Mouse (Mus musculus) neural tube, embryonic 14.5 days (tissue): ENCODE measurements around the gene Adamts4. TPM values are rescaled to one million over a fixed set of nuclear protein-coding genes. Genes with fewer than 3 reads are reported as not detected.

Experiments used
- ATAC-seq: fragments of 200-750 bp; cut with Nextera tagmentation; 2 replicates; pipeline ENCODE4 v1.8.0; 2017; ENCODE audit warnings: low read depth, mild to moderate bottlenecking, moderate TSS enrichment, moderate library complexity
- H3K27ac ChIP-seq: fragments of 300-500 bp; sonication (generic); 2 replicates; pipeline ENCODE4 v1.5.1; 2014; ENCODE audit warnings: low read depth, mild to moderate bottlenecking, control low read depth, low read length, moderate library complexity, mixed read lengths
- H3K27me3 ChIP-seq: fragments of 300-500 bp; sonication (generic); 2 replicates; pipeline ENCODE4 v1.6.1; 2014; ENCODE audit warnings: low read length; ENCODE audit not compliant: control insufficient read depth, insufficient read depth
- H3K36me3 ChIP-seq: fragments of 300-500 bp; sonication (generic); 2 replicates; pipeline ENCODE4 v1.6.1; 2014; ENCODE audit warnings: low read length, mixed read lengths; ENCODE audit not compliant: control insufficient read depth, insufficient read depth
- H3K4me1 ChIP-seq: fragments of 300-500 bp; sonication (generic); 2 replicates; pipeline ENCODE4 v1.6.1; 2014; ENCODE audit warnings: low read length; ENCODE audit not compliant: control insufficient read depth, insufficient read depth
- H3K4me2 ChIP-seq: fragments of 300-500 bp; sonication (generic); 2 replicates; pipeline ENCODE4 v1.6.1; 2014; ENCODE audit warnings: mild to moderate bottlenecking, low read depth, low read length, control low read depth
- H3K4me3 ChIP-seq: fragments of 300-500 bp; sonication (generic); 2 replicates; pipeline ENCODE4 v1.5.1; 2014; ENCODE audit warnings: low read depth, low read length, control low read depth, mixed read lengths
- H3K9ac ChIP-seq: fragments of 300-500 bp; sonication (generic); replicated peaks from 2 replicates; pipeline ENCODE4 v1.6.1; 2014; ENCODE audit warnings: low read depth, mild to moderate bottlenecking, control low read depth, low read length, mixed read lengths
- H3K9me3 ChIP-seq: fragments of 300-500 bp; sonication (generic); 2 replicates; pipeline ENCODE4 v1.6.1; 2016; ENCODE audit warnings: low read length; ENCODE audit not compliant: control insufficient read depth
- WGBS: fragments of 180-500 bp; shearing (Covaris S2); extraction: QIAGEN DNeasy Blood & Tissue Kit; methylation state at CpG from one replicate; pipeline ENCODE4 v1.1.7; 2014; 5-methylcytosine and 5-hydroxymethylcytosine counted together
- polyA plus RNA-seq: library from polyadenylated mRNA; unstranded; fragments of >200 nt; fragmentation: Nextera tagmentation; extraction: Ambion mirVana; gene quantifications from 2 replicates; pipeline ENCODE4 v1.2.1, GENCODE M21; 2014

Adamts4 gene
- polyA plus RNA-seq, 1 experiment from 2014 or later: 1.3 TPM

DNA sequence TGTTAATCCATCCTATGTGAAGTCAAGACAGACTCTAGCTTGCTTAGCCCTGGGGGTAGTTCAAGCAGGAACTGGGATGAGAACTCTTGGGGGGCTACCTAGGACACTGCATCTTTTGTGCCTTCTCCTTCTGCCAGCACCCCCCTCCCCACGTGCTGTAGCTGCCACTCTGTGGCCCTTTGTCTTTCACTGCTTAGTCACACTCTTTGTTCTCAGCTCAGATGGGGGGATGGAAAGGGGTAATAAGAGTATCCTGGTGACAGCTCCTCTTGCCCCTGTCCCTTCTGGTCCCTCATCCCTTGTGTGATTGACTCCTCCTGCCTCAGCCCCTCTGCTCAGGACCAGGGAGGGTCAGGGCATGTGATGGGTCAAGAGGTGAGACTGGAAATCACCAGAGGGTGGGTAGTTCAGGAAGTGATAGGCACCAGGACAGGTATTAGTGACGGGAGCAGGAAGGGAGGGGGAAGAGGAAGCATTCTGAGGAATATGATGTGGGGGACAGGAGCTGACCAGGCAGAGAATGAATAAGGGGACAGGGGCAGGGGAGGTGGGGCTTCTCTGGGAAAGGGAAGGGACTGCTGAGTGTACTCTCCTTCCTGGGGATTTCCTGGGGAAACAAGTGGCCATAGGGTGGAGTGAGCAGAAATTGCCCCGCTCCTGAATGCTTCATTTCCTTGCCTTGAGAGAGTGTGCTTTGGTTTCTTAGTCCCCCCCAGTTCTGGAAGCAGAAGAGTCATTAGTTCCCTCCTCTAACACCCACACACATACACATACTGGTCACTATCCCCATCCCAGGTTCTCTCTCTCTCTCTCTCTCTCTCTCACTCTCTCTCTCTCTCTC is 1.6 kb upstream of the Adamts4 start:
- H3K4me2 ChIP-seq: peak overlapping the region; percentile 52; the same call in 1 of the 2 replicates
- H3K27ac ChIP-seq: peak overlapping the region; percentile 2; the same call in 1 of the 2 replicates
- H3K9me3 ChIP-seq: no peaks in the 10 kb centered on the region
- H3K36me3 ChIP-seq: peaks cover under 1% of the 10 kb centered on the region; the same call in 1 of the 2 replicates
- no peak for ATAC-seq
- no peaks in the 10 kb centered on the region for H3K27me3 ChIP-seq
- H3K4me1 ChIP-seq: peaks cover 26% of the 10 kb centered on the region
- no peak overlapping the region for H3K9ac ChIP-seq
- 44% methylated on average over 3 of the region's 3 CpGs for WGBS
- no peak overlapping the region for H3K4me3 ChIP-seq

DNA sequence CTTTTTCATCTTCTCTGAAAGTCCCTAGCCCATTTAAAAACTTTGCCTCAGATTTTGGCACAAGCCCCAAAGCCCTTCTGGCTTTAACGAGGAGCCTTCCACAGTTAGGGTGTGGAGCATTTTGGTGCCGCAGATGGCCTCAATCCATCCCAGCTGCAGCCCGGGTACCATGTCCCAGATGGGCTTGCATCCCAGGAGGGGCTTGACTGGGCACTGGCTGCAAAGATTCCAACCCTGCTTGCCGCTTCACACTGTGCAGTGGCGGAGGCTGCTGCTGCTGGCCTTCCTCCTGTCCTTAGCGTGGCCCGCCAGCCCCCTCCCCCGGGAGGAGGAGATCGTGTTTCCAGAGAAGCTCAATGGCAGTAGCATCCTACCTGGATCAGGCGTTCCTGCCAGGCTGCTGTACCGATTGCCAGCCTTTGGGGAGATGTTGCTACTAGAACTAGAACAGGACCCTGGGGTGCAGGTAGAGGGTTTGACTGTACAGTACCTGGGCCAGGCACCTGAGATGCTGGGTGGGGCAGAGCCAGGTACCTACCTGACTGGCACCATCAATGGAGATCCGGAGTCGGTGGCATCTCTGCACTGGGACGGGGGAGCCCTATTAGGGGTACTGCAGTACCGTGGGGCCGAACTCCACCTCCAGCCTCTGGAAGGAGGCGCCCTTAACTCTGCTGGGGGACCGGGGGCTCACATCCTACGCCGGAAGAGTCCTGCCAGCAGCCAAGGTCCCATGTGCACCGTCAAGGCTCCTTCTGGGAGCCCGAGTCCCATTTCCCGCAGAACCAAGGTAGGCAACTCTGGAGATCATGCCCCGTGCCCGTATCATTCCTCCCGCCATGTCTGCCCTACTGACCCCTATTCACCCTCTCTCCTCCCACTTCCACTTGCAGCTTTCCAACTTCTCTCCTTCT is 716 bp downstream of the Adamts4 start, which contains the start of gene Ndufs2:
Gene Ndufs2, minus strand, starts transcription at position 709 of the 914 bp plus-strand sequence.
- H3K36me3 ChIP-seq: no peaks in the 10 kb centered on the region
- H3K27me3 ChIP-seq: no peaks in the 10 kb centered on the region
- peak within 1 kb of the TSS; percentile 38 for H3K4me2 ChIP-seq
- WGBS: 14% methylated on average over 26 of the region's 26 CpGs
- ATAC-seq: peak; percentile 9; the same call in 1 of the 2 replicates
- peak within 1 kb of the TSS; percentile 40 for H3K27ac ChIP-seq
- H3K4me1 ChIP-seq: peaks cover 25% of the 10 kb centered on the region
- H3K4me3 ChIP-seq: peak within 1 kb of the TSS; percentile 12; the same call in 1 of the 2 replicates
- H3K9ac ChIP-seq: peak within 1 kb of the TSS; percentile 18; the same call in 1 of the 2 replicates
- H3K9me3 ChIP-seq: no peaks in the 10 kb centered on the region

DNA sequence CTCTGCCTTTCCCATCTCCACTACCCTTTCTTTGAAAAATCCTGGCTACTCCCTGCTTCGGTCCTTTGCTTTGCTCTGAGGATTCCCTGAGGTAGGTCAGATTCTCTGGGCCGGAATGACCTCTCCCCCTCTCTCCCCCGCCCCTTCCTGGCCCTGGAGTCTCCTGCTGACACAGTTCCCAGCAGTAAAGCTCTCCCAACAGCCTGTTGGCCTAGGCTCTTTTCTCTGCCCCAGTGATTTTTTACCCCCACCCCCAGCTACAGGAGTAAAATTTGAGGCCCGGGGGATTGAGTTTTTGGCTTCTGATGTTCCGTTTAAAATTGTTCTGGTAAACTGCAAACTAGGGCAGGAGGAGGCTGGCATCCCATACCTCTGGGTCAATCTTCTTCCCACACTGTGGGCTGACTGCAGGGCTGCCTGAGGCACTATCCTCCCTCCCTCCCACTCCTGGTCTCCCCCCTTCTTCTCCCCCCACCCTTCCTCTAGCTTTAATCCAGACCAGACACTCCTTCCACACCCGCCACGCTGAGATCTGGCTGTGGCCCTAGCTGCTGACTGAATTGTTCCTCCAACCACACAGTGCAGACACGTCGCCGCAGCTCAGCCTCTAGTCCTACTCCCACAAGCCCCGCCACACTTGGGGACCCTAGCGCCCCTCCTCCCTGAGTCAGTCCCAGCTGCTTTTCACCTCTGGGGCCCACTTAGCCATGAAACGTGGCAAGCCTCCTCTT is 1.5 kb downstream of the Adamts4 start:
- peaks cover 22% of the 10 kb centered on the region for H3K4me1 ChIP-seq
- H3K27me3 ChIP-seq: no peaks in the 10 kb centered on the region
- H3K9me3 ChIP-seq: no peaks in the 10 kb centered on the region
- H3K4me2 ChIP-seq: peak overlapping the region; percentile 38; the same call in 1 of the 2 replicates
- no peak overlapping the region; the same call in 1 of the 2 replicates for H3K9ac ChIP-seq
- H3K4me3 ChIP-seq: peak overlapping the region; percentile 12; the same call in 1 of the 2 replicates
- H3K27ac ChIP-seq: peak overlapping the region; percentile 40; the same call in 1 of the 2 replicates
- 0 out of 2 replicates have a peak, but pooled peaks have one; percentile 4 for ATAC-seq
- 4% methylated on average over 13 of the region's 13 CpGs for WGBS
- H3K36me3 ChIP-seq: no peaks in the 10 kb centered on the region

DNA sequence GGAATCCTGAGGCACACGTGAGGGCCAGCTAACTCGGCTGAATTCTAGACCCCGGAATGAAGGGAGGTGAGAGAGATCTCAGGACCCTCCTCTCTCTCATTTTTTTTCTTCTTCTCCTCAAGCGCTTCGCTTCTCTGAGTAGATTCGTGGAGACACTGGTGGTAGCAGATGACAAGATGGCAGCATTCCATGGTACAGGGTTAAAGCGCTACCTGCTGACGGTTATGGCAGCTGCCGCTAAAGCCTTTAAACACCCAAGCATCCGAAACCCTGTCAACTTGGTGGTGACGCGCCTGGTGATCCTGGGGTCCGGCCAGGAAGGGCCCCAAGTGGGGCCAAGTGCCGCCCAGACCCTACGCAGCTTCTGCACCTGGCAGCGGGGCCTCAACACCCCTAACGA is 2.2 kb downstream of the Adamts4 start:
- Histone ChIP-seq H3K9ac (no peak overlapping the region), H3K27me3 (no peaks in the 10 kb centered on the region), H3K4me3 (peak overlapping the region; percentile 9; the same call in 1 of the 2 replicates), H3K27ac (0 out of 2 replicates have a peak overlapping the region, but pooled peaks have one; percentile 40), H3K9me3 (no peaks in the 10 kb centered on the region), H3K4me1 (peaks cover 22% of the 10 kb centered on the region), H3K4me2 (peak overlapping the region; percentile 38; the same call in 1 of the 2 replicates), H3K36me3 (no peaks in the 10 kb centered on the region)
- WGBS: 61% methylated on average over 17 of the region's 17 CpGs
- ATAC-seq: no peak

DNA sequence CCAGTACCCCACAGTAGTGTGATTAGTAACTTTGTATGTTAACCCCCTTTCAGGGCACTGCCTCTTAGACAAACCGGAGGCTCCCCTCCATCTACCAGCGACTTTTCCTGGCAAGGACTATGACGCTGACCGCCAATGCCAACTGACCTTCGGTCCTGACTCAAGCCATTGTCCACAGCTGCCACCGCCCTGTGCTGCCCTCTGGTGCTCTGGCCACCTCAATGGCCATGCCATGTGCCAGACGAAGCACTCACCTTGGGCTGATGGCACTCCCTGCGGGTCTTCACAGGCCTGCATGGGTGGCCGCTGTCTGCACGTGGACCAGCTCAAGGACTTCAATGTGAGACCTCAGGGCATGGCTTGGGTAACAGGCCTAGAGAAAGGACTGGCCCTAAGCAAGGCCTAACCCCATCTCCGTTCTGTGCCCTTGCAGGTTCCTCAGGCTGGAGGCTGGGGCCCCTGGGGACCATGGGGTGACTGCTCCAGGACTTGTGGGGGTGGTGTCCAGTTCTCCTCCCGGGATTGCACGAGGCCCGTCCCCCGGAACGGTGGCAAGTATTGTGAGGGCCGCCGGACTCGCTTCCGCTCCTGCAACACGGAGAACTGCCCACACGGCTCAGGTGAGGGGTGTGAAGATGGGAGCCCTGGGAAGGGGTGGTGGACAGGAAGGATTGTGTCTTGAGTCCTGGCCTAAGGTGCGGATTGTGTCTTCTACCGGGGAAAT is 6.0 kb downstream of the Adamts4 start:
- Histone ChIP-seq H3K4me2 (no peak overlapping the region), H3K9ac (no peak overlapping the region), H3K9me3 (no peaks in the 10 kb centered on the region), H3K4me3 (no peak overlapping the region), H3K27ac (no peak overlapping the region), H3K4me1 (peaks cover 4% of the 10 kb centered on the region), H3K27me3 (no peaks in the 10 kb centered on the region), H3K36me3 (no peaks in the 10 kb centered on the region)
- ATAC-seq: no peak
- WGBS: 92% methylated on average over 24 of the region's 24 CpGs

DNA sequence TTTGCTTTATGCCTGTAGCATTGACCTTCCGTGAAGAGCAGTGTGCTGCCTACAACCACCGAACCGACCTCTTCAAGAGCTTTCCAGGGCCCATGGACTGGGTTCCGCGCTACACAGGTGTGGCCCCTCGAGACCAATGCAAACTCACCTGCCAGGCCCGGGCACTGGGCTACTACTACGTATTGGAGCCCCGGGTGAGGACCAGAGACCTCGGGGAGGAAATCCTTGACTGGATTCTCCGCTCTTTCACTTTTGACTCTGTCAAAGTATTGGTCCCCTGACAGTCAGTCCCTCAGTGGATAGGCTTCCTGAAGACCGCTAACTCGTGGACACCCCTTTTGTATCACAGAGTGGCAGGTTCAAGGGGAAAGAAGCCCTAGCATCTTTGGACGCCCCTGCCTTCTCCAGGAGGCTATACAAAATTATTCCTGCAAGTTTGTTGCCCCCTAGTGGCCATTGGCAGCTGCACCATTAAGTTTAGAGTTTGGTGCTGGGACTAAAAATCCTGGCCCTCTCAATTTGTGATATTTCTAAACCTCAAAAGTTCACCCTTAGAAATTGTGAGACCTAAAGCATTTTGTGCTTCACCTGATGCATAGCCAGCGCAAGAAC is 6.8 kb downstream of the Adamts4 start:
- Histone ChIP-seq H3K4me1 (peaks cover under 1% of the 10 kb centered on the region; the same call in 1 of the 2 replicates), H3K4me2 (no peak overlapping the region), H3K27ac (no peak overlapping the region), H3K9ac (no peak overlapping the region), H3K36me3 (no peaks in the 10 kb centered on the region), H3K27me3 (no peaks in the 10 kb centered on the region), H3K4me3 (no peak overlapping the region), H3K9me3 (no peaks in the 10 kb centered on the region)
- 69% methylated on average over 15 of the region's 15 CpGs for WGBS
- 0 out of 2 replicates have a peak, but pooled peaks have one; percentile 32 for ATAC-seq

DNA sequence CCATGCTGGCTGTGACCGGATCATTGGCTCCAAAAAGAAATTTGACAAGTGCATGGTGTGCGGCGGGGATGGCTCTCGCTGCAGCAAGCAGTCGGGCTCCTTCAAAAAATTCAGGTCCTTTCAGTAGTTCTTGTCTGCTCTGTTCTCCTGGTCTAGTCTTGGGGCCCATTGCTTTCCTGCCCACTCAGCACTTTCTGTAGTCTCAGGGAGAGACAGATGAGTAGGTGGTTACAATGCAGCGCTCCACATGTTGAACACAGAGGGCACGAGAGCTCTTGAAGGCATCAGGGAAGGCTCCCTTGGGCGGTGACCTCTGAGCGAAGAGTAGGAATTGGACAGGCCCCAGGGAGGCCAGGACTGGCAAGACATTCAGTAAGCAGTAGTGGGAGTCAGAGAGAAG is 7.6 kb downstream of the Adamts4 start:
- Histone ChIP-seq H3K4me3 (no peak overlapping the region), H3K9me3 (no peaks in the 10 kb centered on the region), H3K27ac (no peak overlapping the region), H3K4me2 (no peak overlapping the region), H3K36me3 (no peaks in the 10 kb centered on the region), H3K4me1 (peaks cover 5% of the 10 kb centered on the region; the same call in 1 of the 2 replicates), H3K9ac (no peak overlapping the region), H3K27me3 (no peaks in the 10 kb centered on the region)
- no peak for ATAC-seq
- WGBS: 88% methylated on average over 9 of the region's 9 CpGs
